Mouse (Mus musculus) cerebellum, postnatal 10 days (tissue): ENCODE results near the gene Bicra.
A peak's percentile ranks its signal among the peaks of the same experiment; 100 is the strongest.

Source experiments
- DNase-seq, 2 experiments: peaks; one replicate each; pipeline ENCODE4 v3.0.0; 2021; ENCODE audit warnings: mixed read lengths in 2 of 2

Gene Bicra

DNA sequence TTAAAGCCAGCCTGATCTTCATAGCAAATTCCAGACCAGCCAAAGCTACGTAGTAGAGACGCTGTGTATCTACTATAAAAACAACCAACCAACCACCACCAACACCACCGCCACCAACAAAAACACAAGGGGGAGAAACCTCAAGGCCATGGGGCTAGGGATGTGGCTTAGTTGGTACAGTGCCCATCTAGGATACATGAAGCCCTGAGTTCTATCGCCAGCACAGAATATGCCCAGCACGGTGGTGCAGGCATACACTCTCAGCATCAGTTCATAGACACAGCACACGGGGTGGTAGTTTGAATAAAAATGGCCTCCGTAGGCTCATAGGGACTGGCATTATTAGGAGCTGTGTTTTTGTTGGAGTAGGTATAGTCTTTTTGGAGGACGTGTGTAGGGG lies 79.4 kb downstream of the Bicra start:
- no peak for DNase-seq

DNA sequence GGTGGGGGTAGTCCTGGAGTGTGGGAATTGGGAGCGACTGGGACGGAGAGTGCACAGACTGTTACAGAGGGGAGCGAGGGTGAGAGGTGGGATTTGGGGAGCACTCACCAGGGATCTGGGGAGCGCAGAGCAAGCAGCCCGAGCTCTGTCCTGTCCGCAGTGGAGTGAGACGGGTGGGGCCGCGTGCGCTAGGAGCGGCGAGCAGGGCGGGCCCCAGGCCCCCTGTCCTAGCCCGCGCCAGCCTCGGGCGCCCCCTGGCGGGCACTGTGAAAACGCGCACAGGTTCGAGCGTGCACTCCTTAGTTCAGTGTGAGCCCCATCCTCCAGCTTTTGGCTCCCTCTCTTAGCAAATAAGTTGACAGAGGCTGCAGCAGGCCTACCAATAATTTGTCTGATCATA lies 80.4 kb downstream of the Bicra start, which contains the start of gene Ehd2:
Ehd2 (minus strand) TSS at position 256 of the 400 bp plus-strand sequence.
- peak; percentile 78 to 81 for DNase-seq

GRCm38 (mm10) chr7:15966489-15966888 lies 81.2 kb downstream of the Bicra start:
- DNase-seq = no peak

DNA sequence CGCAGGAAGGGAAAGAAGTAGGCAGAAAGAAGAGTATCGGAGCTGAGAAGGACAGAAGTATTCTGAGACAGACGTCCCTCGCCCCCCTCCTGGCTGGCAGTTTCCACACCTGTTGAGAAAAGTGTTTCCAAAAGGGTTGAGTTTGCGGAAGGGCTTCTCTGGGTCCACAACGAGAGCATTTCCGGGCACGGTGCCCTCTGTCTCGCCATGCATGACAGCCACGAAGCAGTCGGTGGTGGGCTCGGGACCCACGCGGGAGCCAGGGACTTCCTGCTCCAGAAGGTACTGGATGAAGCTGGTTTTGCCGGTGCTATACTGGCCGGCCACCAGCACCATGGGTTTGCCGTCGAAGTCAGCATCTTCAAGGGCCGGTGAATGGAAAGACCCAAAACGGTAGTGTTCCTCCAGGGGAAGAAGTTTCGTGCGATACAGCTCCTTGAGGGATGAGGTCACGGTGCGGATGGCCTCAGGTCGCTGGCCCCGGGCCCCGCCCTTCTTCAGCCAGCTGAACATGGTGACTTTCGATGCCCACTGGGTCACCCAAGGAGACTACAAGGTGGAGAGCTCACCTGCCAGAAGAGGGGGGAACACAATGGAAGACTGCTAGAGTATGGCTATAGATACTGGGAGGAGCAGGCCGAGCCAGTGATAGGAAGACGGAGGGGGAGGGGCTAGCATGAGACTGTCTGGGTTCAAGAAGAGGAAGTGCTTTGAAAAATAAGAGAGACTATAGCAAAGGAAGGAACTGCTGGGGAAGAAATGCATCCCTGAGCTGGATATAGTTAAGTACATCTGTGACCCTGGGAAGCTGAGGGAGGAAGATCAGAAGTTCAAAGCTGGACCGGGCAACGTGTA lies 83.7 kb downstream of the Bicra start:
- DNase-seq = no peak

- peak; percentile 61 to 73 for DNase-seq
Observed at GRCm38 (mm10) chr7:15962311-15963288, 85.1 kb downstream of the Bicra start.

GRCm38 (mm10) chr7:15961798-15962197 lies 85.9 kb downstream of the Bicra start:
- no peak for DNase-seq

GRCm38 (mm10) chr7:15961239-15961638 lies 86.5 kb downstream of the Bicra start:
- no peak for DNase-seq

DNA sequence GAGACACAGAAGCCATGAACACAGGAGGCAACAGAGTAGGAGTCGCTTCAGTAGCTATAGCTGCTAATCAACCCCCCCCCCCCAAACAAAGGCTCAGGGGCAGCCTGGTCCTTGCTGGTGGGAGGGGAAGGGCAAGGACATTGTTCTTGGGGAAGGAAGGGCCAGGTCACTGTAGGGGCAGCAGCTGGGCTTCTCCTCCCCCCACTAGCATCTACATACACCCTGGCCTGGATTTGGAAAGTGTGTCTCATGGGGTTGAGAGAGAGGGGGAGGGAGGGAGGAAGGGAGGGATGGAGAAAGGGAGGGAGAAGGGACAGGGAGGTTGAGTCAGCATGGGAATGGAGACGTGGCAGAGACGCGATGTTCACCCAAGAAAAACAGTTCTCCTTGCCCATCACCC lies 87.0 kb downstream of the Bicra start:
- DNase-seq = no peak

GRCm38 (mm10) chr7:15956143-15956542 lies 91.6 kb downstream of the Bicra start:
- DNase-seq = peak in 1 of 2 experiments; percentile 1

DNA sequence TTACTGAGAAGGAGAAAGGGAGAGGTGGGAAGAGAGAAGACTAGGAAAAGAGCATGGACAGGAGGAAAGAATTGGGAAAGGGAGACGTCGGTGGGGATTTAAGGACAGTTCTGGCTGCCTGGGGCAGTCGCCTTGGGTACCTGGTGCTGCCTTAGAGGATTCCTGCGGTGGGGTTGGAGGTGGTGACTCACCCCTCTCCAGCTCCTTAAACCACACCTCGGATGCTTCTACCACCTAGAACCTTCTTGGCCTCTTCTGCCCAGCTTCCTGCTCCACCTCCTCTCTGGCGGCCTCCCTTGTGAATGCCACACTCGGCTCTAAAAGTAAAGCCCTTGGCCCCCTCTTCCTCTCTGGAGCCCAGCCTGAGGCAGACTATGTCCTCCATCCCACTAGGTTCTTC lies 92.2 kb downstream of the Bicra start:
- DNase-seq = no peak

- DNase-seq = peak in 1 of 2 experiments; percentile 43
Observed at GRCm38 (mm10) chr7:15954978-15955443, 92.7 kb downstream of the Bicra start.

- DNase-seq = peak in 1 of 2 experiments; percentile 2
Observed at GRCm38 (mm10) chr7:15954436-15954835, 93.3 kb downstream of the Bicra start.

GRCm38 (mm10) chr7:15953307-15954074 lies 94.2 kb downstream of the Bicra start:
- DNase-seq = peak in 1 of 2 experiments; percentile 3

DNA sequence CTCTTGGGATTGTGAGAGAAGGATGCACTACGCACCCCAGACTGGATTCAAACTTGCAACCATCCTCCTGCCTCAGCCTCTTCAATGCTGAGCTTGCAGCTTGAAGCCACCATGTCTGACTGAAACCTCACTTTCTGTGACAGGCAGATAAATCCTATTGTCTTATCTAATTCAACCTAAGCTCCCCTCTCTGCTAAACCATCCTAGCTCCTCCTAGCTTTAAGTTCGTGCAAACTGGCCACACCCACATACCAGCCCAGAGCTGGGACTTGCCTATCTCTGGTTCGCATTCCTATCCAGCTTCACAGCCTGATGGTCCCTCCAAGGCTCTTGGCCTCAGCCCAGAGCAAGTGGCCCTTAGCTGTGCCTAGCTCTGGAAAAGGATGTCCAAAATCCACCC lies 95.3 kb downstream of the Bicra start:
- DNase-seq = no peak

DNA sequence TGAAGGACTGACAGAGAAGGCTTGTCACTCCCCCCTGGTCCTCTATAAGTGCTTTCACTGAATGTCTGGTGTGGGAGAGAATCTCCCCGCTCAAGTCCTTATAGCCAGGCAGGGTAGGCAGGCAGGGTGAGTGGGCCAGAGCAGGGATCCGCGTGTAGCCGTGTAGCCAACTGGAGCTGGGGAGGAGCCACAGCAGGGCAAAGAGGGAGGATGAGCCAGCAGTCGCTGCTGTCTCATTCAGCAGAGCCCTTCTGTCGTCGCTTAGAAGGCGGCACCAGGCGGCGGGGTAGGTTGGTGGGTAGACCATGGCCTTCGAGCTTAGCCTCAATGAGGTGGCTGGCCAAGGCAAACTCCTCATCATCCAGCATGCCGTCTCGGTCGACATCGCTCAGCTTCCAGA lies 97.7 kb downstream of the Bicra start:
- no peak for DNase-seq

- DNase-seq = no peak
Observed at GRCm38 (mm10) chr7:15949216-15949790, 98.4 kb downstream of the Bicra start.

DNA sequence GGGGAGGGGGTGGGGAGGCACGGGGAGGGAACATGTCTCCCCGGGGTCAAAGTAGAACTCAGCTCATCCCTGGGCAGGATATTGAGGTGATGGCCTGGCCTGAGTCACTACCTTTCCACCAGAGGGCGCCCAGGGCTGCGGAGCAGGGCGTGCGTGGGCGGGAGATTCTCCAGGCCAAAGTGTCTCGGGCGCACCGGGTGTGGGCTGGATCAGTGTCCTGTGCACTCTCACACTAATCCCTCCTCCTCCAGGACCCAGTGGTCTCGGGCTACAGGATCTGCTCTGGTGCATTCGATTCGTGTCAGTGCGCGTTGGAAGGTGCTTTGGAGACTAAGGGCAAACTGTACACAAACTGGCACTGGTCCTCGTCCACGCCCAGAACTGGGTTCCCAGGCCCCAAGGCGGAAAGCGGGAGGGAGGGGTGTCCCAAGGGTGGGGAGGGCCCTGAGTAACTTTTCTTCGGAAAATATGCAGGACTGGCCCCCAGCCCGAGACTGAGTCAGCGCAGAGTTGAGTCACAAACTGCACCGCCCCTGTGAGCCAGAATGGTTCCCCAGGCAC lies 99.3 kb downstream of the Bicra start:
- peak; percentile 87 to 88 for DNase-seq

- DNase-seq = no peak
Observed at GRCm38 (mm10) chr7:15947653-15948260, 100.0 kb downstream of the Bicra start.

GRCm38 (mm10) chr7:15945721-15946536 lies 101.8 kb downstream of the Bicra start, which contains the start of gene Nop53:
Gene Nop53, minus strand, starts transcription at chr7:15946074.
- peak; percentile 96 to 97 for DNase-seq

GRCm38 (mm10) chr7:15945211-15945610 lies 102.5 kb downstream of the Bicra start:
- peak; percentile 41 to 44 for DNase-seq
